Mouse (Mus musculus) layer of hippocampus, adult 18-20 months (tissue): ENCODE data around the gene Btbd9. TPM values are rescaled to one million over a fixed set of nuclear protein-coding genes. Genes with fewer than 3 reads are reported as not detected.

Experiments
- DNase-seq, 2 experiments: peaks; one replicate each; pipeline ENCODE4 v3.0.0; 2022; ENCODE audit warnings: low spot score in 2 of 2
- total RNA-seq, 2 experiments: library from RNA; stranded (reverse); gene quantifications; 2 replicates each; pipeline ENCODE4 v1.2.3; 2021

The Btbd9 gene
- total RNA-seq, 2 experiments from 2014 or later = 153 to 166 TPM

GRCm38 (mm10) chr17:30215741-30216140, 360.5 kb downstream of the Btbd9 start:
- DNase-seq = no peak

- peak; percentile 70 to 83 for DNase-seq
These were observed 361.9 kb downstream of the Btbd9 start for GRCm38 (mm10) chr17:30214393-30214792.

DNA sequence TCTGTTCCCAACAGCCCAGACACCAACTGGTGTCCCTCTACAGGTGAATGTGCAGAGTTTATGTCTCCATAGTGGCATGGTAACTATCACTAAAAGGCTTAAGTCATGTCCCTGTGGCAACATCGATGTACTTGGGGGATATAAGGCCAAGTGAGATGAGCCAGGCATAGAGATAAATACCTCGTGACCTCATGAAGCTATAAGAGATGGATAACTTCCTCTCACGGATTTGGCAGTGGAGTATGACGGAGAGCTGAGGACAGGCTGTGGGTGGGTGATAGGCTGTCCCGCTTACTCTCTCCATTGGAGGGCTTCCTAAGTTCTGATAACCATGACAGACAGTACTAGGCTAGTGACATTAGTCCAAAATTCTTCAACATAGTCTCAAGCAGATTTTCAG, 362.9 kb downstream of the Btbd9 start:
- no peak for DNase-seq

DNA sequence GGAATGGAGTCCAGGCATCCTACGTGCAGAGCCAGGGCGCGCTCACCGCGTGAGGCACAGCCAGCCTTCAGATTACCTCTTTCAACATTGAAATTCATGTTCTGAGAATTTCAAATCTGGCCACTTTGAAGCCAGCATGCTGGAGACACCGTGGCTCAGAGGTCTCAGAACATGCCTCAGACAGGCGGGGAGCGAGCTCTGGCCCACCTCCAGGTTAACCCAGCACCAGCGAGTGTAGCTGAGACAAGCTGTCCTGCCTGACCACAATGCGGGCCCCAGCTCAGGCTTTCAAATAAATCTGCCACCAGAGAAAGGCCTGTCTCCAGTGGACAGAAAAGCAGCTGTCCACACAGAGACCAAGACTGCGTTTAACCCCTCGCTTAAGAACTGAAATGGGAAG, 363.6 kb downstream of the Btbd9 start:
- no peak for DNase-seq

DNA sequence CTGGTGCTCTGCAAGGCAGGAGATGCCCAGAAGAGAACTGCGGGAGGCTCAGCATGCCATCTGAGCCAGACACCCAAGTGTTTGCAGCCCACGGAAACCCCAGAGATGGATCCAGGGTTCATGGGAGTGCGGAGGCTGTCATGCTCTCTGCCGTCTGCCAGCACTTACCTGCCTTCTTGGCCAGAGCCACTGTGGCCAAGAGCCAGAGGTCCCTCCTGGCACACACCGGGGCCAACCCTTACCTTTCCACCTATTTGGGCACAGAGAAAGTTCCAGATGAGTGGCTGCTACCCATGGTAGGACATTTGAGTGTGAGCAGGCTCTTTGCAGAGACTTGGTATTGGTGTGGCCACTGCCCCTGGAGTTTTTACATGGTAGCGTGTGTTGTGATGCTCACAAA, 365.4 kb downstream of the Btbd9 start:
- no peak for DNase-seq

DNA sequence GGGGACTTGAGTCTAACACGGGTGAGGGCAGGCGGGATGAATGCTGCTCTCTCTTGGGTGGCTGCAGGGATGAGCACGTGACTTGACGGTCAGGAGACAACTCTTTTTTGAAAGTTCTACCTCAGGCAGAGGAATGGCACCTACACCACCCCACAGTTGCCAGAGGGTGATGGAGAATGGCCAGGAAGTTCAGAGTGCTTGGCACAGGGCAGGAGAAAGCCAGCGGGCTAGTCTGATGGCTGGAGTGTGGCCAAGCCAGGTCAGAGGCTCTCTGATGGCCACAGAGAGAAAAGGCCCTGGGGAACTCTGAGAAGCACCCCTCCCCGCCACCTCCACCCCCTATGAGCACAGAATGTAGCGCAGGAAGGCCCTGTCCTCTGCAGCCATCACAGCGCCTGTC, 366.0 kb downstream of the Btbd9 start:
- DNase-seq = no peak

GRCm38 (mm10) chr17:30205062-30205825, 371.0 kb downstream of the Btbd9 start:
- DNase-seq = no peak

DNA sequence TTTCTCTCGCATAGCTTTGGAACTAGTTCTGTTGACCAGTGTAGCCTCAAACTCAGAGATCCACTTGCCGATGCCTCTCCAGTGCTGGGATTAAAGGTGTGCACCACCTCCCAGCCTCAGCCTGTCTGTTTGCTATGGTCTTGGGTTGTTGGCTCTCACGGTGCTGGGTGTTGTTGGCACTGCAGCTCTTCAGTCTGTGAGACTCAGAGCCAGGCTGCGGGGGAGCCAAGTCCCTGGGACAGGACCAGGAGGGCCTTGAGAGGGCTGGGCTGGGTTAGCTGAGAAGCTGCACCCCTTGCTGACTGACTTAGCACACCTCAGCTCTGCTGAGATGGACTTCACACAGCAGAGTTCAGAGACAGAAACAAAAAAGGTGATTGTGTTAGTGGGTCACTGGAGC, 376.0 kb downstream of the Btbd9 start:
- no peak for DNase-seq

GRCm38 (mm10) chr17:30199374-30200247, 376.7 kb downstream of the Btbd9 start:
- DNase-seq = peak in 1 of 2 experiments; percentile 9

GRCm38 (mm10) chr17:30198422-30198821, 377.9 kb downstream of the Btbd9 start:
- DNase-seq = no peak

- DNase-seq = peak in 1 of 2 experiments; percentile 3
These were observed 378.8 kb downstream of the Btbd9 start for GRCm38 (mm10) chr17:30197280-30198030.

DNA sequence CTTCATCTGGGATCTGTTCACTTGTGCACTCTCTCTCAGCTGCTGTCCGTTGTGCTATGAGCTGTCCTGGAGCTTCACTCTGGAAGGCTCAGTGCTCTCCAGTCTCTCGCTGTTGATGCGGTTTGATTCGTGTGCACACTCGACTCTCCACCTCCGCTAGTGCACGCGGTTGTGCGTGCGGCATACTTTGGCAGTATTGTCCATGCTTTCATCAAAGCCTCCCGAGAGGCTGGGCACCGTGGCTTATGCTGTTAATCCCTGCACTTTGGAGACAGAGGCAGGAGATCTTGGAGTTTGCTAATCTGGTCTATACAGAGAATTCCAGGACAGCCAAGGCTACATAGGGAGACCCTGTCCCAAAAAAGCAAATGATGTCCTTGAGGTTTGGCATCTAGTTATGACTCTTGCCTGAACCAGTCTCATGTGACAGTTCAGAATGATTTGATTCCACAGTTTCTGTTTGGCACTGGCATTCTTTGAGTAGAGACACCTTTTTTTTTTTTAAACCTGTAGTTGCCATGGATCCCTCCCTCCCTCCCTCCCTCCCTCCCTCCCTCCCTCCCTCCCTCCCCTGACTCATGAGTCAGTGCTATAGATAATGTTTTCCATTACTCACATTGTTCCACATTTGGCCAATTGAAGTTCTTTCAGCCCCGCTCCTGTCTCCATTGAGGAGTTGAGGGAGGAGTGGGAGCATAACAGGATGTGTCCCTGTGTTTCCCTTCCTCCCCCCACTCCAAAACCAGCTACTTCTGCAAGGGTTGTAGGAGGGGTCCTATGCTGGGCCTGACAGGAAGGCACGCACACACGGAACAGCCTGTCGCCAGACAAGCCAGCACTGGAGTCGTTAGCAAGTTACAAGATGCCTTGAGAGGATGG, 379.6 kb downstream of the Btbd9 start:
- DNase-seq = peak in 1 of 2 experiments; percentile 13

DNA sequence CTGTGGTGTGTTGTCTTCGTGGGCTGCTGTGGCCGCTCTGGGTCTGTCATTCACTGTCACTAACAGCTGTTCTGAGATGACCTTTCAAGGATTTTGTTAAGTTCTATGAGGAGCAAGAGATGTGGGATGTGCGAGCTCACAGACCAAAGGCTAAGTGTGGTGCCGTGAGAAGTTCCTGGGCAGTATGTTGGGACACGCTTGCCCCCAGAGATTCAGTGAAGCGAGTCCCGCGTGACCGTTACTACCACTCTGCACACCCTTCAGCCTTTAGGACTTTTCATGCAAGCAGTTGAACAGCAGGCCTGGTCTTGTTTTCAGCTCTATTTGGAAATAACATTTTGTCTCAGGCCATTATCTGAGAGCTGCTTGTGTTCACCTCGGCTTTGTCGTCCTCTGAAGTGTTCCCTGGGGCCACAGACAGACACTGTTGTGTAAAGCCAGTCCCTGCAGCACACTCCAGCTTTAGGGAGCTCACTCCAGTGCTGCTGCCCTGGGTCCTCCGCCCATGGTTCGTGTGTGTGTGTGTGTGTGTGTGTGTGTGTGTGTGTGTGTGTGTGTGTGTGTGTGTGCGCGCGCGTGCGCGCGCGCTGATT, 380.6 kb downstream of the Btbd9 start:
- no peak for DNase-seq

DNA sequence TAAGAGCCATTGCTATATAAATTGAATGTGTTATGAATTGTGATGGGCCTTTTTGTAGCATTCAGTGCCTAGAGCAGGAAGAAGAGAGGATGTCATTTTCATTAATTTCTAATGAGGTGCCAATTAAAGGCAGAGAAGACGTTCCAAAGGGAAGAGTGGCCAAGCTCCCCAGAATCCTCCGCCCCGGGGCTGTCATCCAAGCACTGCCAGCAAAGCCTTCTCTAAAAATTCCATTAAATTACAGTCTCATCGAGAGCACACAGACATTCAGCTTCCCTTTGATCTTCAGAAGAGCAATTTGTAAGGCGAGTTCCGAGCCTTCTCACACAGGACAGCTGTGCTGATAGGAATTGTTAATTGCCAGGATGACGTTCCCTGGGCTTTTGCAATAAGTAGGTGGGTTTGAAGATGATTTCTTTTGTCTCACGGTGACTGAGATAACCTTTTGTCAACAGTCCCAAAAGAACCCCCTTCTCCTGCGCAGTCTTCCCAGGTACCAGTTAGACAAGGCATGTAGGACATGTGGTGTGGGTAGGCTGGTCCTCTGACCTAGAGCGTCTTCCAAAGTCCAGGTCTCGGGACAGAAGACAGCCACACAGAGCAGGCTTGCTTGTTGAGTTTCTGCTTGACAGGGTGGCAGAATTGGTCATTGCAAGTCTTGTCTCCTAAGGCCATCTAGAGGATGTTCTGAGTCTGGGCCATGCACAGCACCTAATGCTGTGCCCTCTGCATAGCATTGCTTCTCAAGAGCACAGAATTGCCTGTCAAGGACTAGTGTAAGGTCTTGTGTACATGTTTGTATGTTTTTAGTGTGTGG, 381.5 kb downstream of the Btbd9 start:
- peak in 1 of 2 experiments; percentile 23 for DNase-seq

DNA sequence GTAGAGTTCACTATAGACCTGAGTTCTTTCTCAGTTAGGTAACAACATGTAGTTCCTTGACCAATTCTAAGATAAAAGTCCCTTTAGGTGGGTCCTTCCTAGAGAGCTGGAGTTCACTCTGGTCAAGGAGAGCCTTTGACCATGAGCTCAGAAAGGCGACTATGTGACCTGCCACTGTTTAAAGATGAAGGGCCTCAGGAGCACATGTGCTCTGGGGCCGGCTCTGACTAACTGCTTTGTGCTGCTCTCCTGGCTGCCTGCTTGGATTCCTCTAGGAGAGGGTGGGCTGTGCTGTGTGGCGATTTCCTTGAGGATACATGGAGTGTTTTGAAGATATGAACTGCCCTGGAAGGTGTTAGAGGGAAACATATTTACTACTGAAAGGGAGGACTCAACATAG, 382.2 kb downstream of the Btbd9 start:
- no peak for DNase-seq

DNA sequence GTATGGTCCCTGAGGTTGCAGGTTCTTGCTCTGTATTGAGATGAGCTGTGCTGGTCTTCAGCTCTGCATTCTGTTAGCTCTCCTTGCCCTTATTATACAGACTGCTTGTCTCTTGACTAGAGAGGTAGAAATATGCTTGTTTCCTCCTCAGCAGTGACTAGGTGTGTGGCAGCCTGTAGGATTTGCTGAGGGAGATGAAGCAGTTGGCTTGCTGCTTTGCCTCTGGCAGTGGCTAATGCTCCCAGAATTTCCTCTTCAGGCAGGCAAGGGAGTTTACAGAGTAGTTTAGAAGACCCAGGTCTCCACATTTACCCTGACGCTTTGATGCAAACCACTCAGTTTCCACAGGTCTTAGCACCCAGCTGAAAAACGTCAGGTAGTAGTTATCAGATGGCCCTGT, 382.7 kb downstream of the Btbd9 start:
- DNase-seq = no peak

DNA sequence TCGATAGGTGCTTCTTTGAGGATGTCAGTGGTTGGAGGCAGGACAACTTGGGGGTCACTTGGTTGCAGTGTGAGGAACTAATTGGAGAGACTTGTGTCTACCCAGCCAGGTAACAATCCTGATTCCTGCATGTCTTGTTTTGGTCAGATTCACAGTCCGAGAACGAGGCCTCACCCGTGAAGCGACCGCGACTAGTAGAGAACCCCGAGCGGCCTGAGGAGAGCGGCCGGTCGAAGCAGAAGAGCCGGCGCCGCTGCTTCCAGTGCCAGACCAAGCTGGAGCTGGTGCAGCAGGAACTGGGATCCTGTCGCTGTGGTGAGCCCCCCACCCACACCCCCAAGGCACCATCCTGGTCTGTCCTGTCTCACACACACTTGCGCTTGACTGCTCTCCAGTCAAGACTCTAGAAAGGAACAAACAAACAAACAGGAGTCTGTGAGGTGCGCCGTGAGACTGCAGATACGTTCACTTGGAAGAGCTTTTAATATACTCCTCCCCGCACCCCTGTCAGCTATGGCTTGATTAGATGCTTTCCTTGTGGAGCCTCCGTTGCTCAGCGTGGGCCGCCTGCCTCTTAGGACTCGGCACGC, 383.8 kb downstream of the Btbd9 start:
- peak in 1 of 2 experiments; percentile 38 for DNase-seq

DNA sequence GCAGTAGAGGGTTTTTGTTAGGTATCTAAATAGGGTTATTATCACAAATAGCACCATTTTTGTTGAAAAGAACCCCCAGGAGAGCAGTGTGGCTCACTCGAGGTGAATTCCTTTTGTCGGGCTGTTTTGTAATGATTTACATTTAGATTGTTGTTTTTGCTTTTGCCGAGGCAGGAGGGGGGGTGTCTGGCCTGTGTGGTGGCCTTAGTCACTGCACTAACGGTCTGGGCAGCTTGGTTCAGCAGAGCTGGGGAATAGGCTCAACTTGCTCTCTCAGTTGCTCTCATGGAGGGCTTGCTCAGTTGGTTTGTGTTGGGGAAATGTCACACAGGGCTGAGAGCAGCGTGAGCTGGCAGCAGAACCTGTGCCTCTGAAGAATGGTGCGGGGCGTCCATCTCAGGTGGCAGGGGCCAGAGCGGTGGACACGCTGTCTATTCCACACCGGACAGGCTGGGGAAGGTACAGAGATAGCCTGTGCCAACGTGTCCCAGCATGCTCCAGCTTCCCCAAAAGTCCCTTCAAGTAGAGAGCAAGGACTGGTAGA, 385.1 kb downstream of the Btbd9 start:
- DNase-seq = no peak
